Mouse (Mus musculus) liver, postnatal 0 days (tissue): ENCODE measurements at regions not wholly inside any gene's neighbourhood (a gene's known extent, or its start where the extent isn't known, plus 50 kb on each side); places are given as distances from the start of the nearest gene placed in this dataset.
A peak's percentile ranks its signal among the peaks of the same experiment; 100 is the strongest.

ENCODE experiments used
- ATAC-seq: fragments of 200-750 bp; cut with Nextera tagmentation; 2 replicates; pipeline ENCODE4 v1.8.0; 2017; ENCODE audit warnings: mild to moderate bottlenecking, moderate library complexity
- DNase-seq: peaks from one replicate; pipeline ENCODE4 v3.0.0-alpha.2; 2016
- H3K27ac ChIP-seq: fragments of 300-500 bp; sonication (generic); 2 replicates; pipeline ENCODE4 v1.5.1; 2014; ENCODE audit warnings: antibody characterized with exemption, moderate library complexity, mild to moderate bottlenecking, low read depth
- H3K27me3 ChIP-seq: fragments of 300-500 bp; sonication (generic); 2 replicates; pipeline ENCODE4 v1.6.1; 2014; ENCODE audit warnings: low read length, control low read depth, mixed read lengths; ENCODE audit not compliant: insufficient read depth
- H3K36me3 ChIP-seq: fragments of 300-500 bp; sonication (generic); replicated peaks from 2 replicates; pipeline ENCODE4 v1.6.1; 2014; ENCODE audit warnings: mild to moderate bottlenecking, control low read depth, low read length, moderate library complexity, mixed read lengths; ENCODE audit not compliant: insufficient read depth
- H3K4me1 ChIP-seq: fragments of 300-500 bp; sonication (generic); 2 replicates; pipeline ENCODE4 v1.6.1; 2014; ENCODE audit warnings: antibody characterized with exemption, mild to moderate bottlenecking, control low read depth; ENCODE audit not compliant: insufficient read depth
- H3K4me2 ChIP-seq: fragments of 300-500 bp; sonication (generic); 2 replicates; pipeline ENCODE4 v1.6.1; 2014; ENCODE audit warnings: low read depth, mild to moderate bottlenecking, low read length, moderate library complexity, mixed read lengths
- H3K4me3 ChIP-seq: fragments of 300-500 bp; sonication (generic); 2 replicates; pipeline ENCODE4 v1.5.1; 2014; ENCODE audit warnings: low read depth, low read length
- H3K9ac ChIP-seq: fragments of 300-500 bp; sonication (generic); replicated peaks from 2 replicates; pipeline ENCODE4 v1.6.1; 2014; ENCODE audit warnings: mild to moderate bottlenecking, moderate library complexity
- H3K9me3 ChIP-seq: fragments of 300-500 bp; sonication (generic); 2 replicates; pipeline ENCODE4 v1.6.1; 2016; ENCODE audit warnings: mild to moderate bottlenecking, control low read depth, low read length, mixed read lengths
- CTCF ChIP-seq: sonication (generic); IDR thresholded peaks from 2 replicates; pipeline ENCODE4 v1.5.1; 2016; ENCODE audit warnings: antibody characterized with exemption, low read depth
- EP300 ChIP-seq: IDR thresholded peaks from 2 replicates; pipeline ENCODE4 v1.6.1; 2016; ENCODE audit warnings: antibody characterized with exemption, low read depth, mild to moderate bottlenecking
- WGBS: fragments of 180-500 bp; shearing (Covaris S2); extraction: QIAGEN DNeasy Blood & Tissue Kit; methylation state at CpG from one replicate; pipeline ENCODE4 v1.1.7; 2014; ENCODE audit not compliant: insufficient replicate concordance; 5-methylcytosine and 5-hydroxymethylcytosine counted together

GRCm38 (mm10) chr12:25858397-25858796 is 556.7 kb downstream of the Rnf144a start:
- no peak for DNase-seq
- Histone ChIP-seq H3K4me3 (no peak overlapping the region), H3K4me2 (no peak overlapping the region), H3K9ac (no peak overlapping the region), H3K9me3 (no peaks in the 10 kb centered on the region), H3K27ac (no peak overlapping the region), H3K36me3 (no peaks in the 10 kb centered on the region), H3K27me3 (no peaks in the 10 kb centered on the region), H3K4me1 (no peaks in the 10 kb centered on the region)
- WGBS, result 82% methylated on average over 6 of the region's 6 CpGs
- ATAC-seq, result no peak
- TF ChIP-seq EP300 (no peak), CTCF (no peak)

- DNase-seq, result no peak
- no peaks in the 10 kb centered on the region for H3K27me3 ChIP-seq
- no peaks in the 10 kb centered on the region; the same call in 1 of the 2 replicates for H3K4me1 ChIP-seq
- no peak overlapping the region for H3K4me2 ChIP-seq
- ATAC-seq, result no peak
- no peak overlapping the region for H3K27ac ChIP-seq
- TF ChIP-seq CTCF (no peak), EP300 (no peak)
- H3K9ac ChIP-seq, result no peak overlapping the region
- H3K36me3 ChIP-seq, result no peaks in the 10 kb centered on the region
- no peak overlapping the region for H3K4me3 ChIP-seq
- WGBS, result 68% methylated on average over 7 of the region's 7 CpGs
- no peaks in the 10 kb centered on the region for H3K9me3 ChIP-seq
Measured at GRCm38 (mm10) chr12:25830057-25830456, 585.0 kb downstream of the Rnf144a start.

- WGBS, result 55% methylated on average over 2 of the region's 2 CpGs
- Histone ChIP-seq H3K4me2 (no peak overlapping the region), H3K27me3 (no peaks in the 10 kb centered on the region), H3K4me3 (no peak overlapping the region), H3K27ac (no peak overlapping the region), H3K9me3 (no peaks in the 10 kb centered on the region), H3K4me1 (no peaks in the 10 kb centered on the region; the same call in 1 of the 2 replicates), H3K36me3 (no peaks in the 10 kb centered on the region), H3K9ac (no peak overlapping the region)
- ATAC-seq (no peak), DNase-seq (no peak)
- TF ChIP-seq EP300 (no peak), CTCF (no peak)
Measured at GRCm38 (mm10) chr12:25827961-25828360, 587.1 kb downstream of the Rnf144a start.

- TF ChIP-seq CTCF (peak; percentile 34), EP300 (no peak)
- no peak for ATAC-seq
- Histone ChIP-seq H3K4me2 (no peak overlapping the region), H3K9me3 (no peaks in the 10 kb centered on the region), H3K27me3 (no peaks in the 10 kb centered on the region), H3K4me3 (no peak overlapping the region), H3K9ac (no peak overlapping the region), H3K27ac (no peak overlapping the region), H3K36me3 (no peaks in the 10 kb centered on the region), H3K4me1 (no peaks in the 10 kb centered on the region; the same call in 1 of the 2 replicates)
- no peak for DNase-seq
- WGBS, result 18% methylated on average over 3 of the region's 3 CpGs
Measured at GRCm38 (mm10) chr12:25826928-25827327, 588.1 kb downstream of the Rnf144a start.

- H3K4me1 ChIP-seq, result no peaks in the 10 kb centered on the region; the same call in 1 of the 2 replicates
- H3K4me2 ChIP-seq, result no peak overlapping the region
- no peak overlapping the region for H3K9ac ChIP-seq
- TF ChIP-seq EP300 (no peak), CTCF (no peak)
- no peaks in the 10 kb centered on the region for H3K36me3 ChIP-seq
- no peaks in the 10 kb centered on the region for H3K27me3 ChIP-seq
- H3K9me3 ChIP-seq, result no peaks in the 10 kb centered on the region
- DNase-seq (no peak), ATAC-seq (no peak)
- H3K27ac ChIP-seq, result no peak overlapping the region
- no peak overlapping the region for H3K4me3 ChIP-seq
- WGBS, result 55% methylated on average over 4 of the region's 4 CpGs
Measured at GRCm38 (mm10) chr12:25826451-25826850, 588.6 kb downstream of the Rnf144a start.

- DNase-seq (no peak), ATAC-seq (no peak)
- Histone ChIP-seq H3K9me3 (no peaks in the 10 kb centered on the region), H3K27ac (no peak overlapping the region), H3K4me1 (peaks cover 2% of the 10 kb centered on the region; the same call in 1 of the 2 replicates), H3K36me3 (no peaks in the 10 kb centered on the region), H3K4me3 (no peak overlapping the region), H3K9ac (no peak overlapping the region), H3K27me3 (no peaks in the 10 kb centered on the region), H3K4me2 (no peak overlapping the region)
- TF ChIP-seq EP300 (no peak), CTCF (no peak)
- 42% methylated on average over 2 of the region's 2 CpGs for WGBS
Measured at GRCm38 (mm10) chr12:25816248-25816647, 598.8 kb downstream of the Rnf144a start.

- TF ChIP-seq CTCF, result no peak
- no peak for TF ChIP-seq EP300
- Histone ChIP-seq H3K4me2 (no peak overlapping the region), H3K4me3 (no peak overlapping the region), H3K4me1 (no peaks in the 10 kb centered on the region), H3K9ac (no peak overlapping the region), H3K27ac (no peak overlapping the region), H3K27me3 (no peaks in the 10 kb centered on the region), H3K36me3 (no peaks in the 10 kb centered on the region), H3K9me3 (no peaks in the 10 kb centered on the region)
- ATAC-seq (no peak), DNase-seq (no peak)
- WGBS, result 65% methylated on average over 2 of the region's 2 CpGs
Measured at GRCm38 (mm10) chr12:25795092-25795491, 620.0 kb downstream of the Rnf144a start.
